Mouse (Mus musculus) CD4-positive, CD25-positive, alpha-beta regulatory T cell, adult 9 weeks (primary cell): ENCODE measurements around the gene 4922502D21Rik. TPM values are rescaled to one million over a fixed set of nuclear protein-coding genes. Genes with fewer than 3 reads are reported as not detected.

ENCODE experiments used
- polyA plus RNA-seq: library from polyadenylated mRNA; unstranded; fragments of 100-300 nt; shearing (Covaris generic); gene quantifications from one replicate; pipeline ENCODE4 v1.2.1, GENCODE M21; 2017

Gene 4922502D21Rik
- not detected for polyA plus RNA-seq

DNA sequence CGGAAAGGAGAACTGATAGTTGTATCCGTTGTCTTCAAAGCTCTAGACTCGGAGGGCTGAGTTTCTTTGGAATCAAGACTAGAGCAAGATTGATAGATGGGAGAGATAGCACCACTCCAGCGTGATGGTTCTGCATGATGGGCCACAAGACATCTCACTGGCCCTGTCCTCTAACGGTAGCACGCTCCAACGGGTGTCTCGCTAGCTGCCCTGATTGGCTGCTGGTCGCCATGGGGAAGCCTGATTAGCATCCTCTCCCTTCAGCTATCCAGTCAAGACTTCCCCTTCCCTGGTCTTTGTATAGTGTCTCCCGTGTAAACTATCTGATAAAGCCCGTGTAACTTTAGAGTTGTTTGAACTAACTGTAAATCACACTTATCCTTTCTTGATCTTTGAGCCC lies at the start of gene 4922502D21Rik:
Gene 4922502D21Rik (minus strand): TSS at position 187 of the 400 bp plus-strand sequence.

DNA sequence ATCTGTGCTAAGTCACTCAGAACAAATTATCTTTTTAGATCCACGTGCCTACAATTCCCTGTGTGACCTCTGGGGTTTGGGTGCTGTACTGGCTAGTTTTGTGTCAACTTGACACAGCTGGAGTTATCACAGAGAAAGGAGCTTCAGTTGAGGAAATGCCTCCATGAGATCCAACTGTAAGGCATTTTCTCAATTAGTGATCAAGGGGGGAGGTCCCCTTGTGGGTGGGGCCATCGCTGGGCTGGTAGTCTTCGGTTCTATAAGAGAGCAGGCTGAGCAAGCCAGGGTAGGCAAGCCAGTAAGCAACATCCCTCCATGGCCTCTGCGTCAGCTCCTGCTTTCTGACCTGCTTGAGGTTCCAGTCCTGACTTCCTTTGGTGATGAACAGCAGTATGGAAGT lies 10.8 kb upstream of the 4922502D21Rik start, which contains the start of gene Clec12a:
Gene Clec12a (plus strand): TSS at position 301 of the 400 bp plus-strand sequence.

DNA sequence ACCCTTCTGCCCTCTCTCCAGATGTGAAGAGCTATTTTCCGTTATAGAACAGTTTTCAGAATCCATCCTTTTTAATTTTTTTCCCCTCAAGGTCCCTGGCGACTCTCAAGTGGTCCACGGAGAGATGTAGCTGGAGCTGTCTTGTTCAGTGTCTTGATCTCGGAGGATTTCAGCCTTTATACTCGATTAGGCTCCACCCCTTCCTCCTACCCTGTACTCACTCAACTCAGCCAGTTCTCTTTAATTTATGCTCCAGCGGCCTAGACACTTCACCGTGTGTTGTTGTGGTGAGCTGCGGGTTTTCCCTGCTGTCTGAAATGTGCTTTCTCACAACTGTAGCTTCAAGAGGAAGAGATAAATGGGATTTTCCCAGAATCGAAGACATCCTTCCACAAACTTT lies 56.4 kb downstream of the 4922502D21Rik start, which contains the start of gene Cd69:
Gene Cd69 (minus strand): TSS at position 217 of the 400 bp plus-strand sequence.

Other genes with a start within 250 kb of the 4922502D21Rik start
- gene Clec2e, start 230.9 kb downstream of the 4922502D21Rik start, polyA plus RNA-seq, result not detected
- 28.9 TPM for gene Clec2d, start 151.2 kb downstream of the 4922502D21Rik start, polyA plus RNA-seq
- gene Cd69, start 56.4 kb downstream of the 4922502D21Rik start, polyA plus RNA-seq, result 195 TPM
- 0.25 TPM for gene Clec12a, start 10.9 kb upstream of the 4922502D21Rik start, polyA plus RNA-seq
- gene Clec12b, start 54.1 kb upstream of the 4922502D21Rik start, polyA plus RNA-seq, result not detected
- 1.1 TPM for gene Clec1b, start 65.5 kb upstream of the 4922502D21Rik start, polyA plus RNA-seq
- not detected for gene Clec9a, start 77.1 kb upstream of the 4922502D21Rik start, polyA plus RNA-seq
- gene Clec1a, start 120.2 kb upstream of the 4922502D21Rik start, polyA plus RNA-seq, result not detected
- gene Olr1, start 175.4 kb upstream of the 4922502D21Rik start, polyA plus RNA-seq, result 0.79 TPM
- gene Tmem52b, start 180.8 kb upstream of the 4922502D21Rik start, polyA plus RNA-seq, result not detected
- gene Gabarapl1, start 201.4 kb upstream of the 4922502D21Rik start, polyA plus RNA-seq, result 21.1 TPM
- gene Klre1, start 246.1 kb upstream of the 4922502D21Rik start, polyA plus RNA-seq, result 0.43 TPM